Mouse (Mus musculus) kidney, adult 10 weeks (tissue): ENCODE measurements around the gene Adamts17. TPM values are rescaled to one million over a fixed set of nuclear protein-coding genes. Genes with fewer than 3 reads are reported as not detected.

Experiments
- polyA plus RNA-seq: library from polyadenylated mRNA; stranded (reverse); fragments of 350-450 nt; fragmentation: Illumina TruSeq; extraction: RNeasy Lipid Tissue Mini Kit (QIAGEN cat#74804); gene quantifications from one replicate; pipeline ENCODE4 v1.2.3, GENCODE M21; 2014; ENCODE audit warnings: low read depth, low replicate concordance

The Adamts17 gene
- polyA plus RNA-seq = not detected

GRCm38 (mm10) chr7:66839463-66840007 is at the start of gene Adamts17:
Gene Adamts17, plus strand, starts transcription at chr7:66839735.

Other genes with a start within 250 kb of the Adamts17 start
- gene Asb7, start 150.1 kb upstream of the Adamts17 start, polyA plus RNA-seq = 18.4 TPM
- gene Lins1, start 149.8 kb upstream of the Adamts17 start, polyA plus RNA-seq = 8.7 TPM
- gene Cers3, start 96.2 kb upstream of the Adamts17 start, polyA plus RNA-seq = 1.1 TPM